Mouse (Mus musculus) heart, postnatal 25 days (tissue): ENCODE measurements around the gene Srsf12. TPM values are rescaled to one million over a fixed set of nuclear protein-coding genes. Genes with fewer than 3 reads are reported as not detected.

ENCODE experiments used
- DNase-seq: peaks from one replicate; pipeline ENCODE4 v3.0.0; 2022; ENCODE audit warnings: low spot score
- intact Hi-C: fragments of 180-260 bp; cut with DNase I; formaldehyde crosslinking; loops from one replicate; pipeline ENCODE4 v1.15.1; 2025
- total RNA-seq, 2 experiments: library from RNA; stranded (reverse); gene quantifications; 2 replicates each; pipeline ENCODE4 v1.2.3; 2021

Srsf12 gene
- total RNA-seq, 2 experiments from 2014 or later = not detected

DNA sequence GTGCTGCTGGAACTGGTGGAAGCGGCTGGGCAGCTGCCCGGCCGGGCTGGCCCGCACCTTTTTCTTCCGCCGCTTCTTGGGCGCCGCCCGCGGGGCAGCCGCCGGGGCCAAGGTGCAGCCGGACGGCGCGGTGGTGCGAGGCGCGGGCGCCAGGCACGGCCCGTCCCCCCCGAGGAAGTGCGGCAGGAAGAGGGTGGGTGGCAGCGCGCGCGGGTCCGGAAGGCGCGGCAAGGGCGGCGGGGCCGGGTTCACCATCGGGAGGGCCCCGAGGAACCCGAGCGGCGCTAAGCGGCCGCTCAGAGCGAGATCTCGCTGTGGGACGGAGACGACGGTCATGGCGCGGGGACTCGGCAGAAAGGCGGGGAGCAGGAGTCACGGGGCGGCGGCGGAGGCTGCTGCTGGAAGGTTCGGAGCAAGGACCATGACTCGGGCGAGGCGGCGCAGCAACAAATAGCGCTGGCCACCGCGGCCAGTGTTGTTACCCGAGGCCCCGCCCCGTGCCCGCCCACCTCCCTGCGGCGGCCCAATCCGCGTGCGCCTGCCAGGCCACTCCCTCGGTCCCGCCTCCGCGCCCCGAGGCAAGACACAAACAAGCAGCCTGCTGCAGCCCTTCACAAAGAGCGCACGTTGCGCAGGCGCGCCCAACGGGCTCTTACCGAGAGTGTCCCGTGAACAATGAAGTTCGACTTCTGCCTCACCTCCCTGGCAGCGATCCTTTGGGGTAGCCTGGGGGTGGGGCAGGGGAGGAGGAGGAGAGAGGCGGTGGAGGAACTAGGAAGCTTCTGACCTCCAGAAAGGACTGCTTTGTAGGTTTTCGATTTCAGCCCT is 39.5 kb downstream of the Srsf12 start:
- DNase-seq = peak; percentile 99
- intact Hi-C loops = loop anchor here (5.0 kb wide), 1 partner anchor 61 kb away; the partner anchor contains the start of gene Pm20d2

DNA sequence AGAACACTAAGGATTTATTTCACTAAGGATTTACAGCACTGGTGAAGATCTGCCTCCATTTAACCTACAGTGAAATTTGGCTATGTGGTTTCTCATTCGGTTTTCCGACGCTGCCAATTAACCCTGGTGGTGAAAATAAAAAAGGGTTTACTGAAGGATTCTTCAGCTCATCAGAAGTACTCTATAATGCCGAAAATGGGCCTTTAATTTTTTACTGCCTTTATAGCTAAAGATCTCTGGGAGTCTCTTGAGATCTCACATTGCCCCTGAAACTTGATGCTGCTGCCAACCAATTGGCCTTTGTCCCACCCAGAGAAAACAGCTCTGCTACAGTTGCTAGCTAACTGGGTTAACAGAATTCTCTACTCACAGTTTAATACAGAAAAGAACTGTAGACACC is 40.1 kb downstream of the Srsf12 start:
- intact Hi-C loops = loop anchor here (5.0 kb wide), 1 partner anchor 62 kb away; the partner anchor contains the start of gene Pm20d2
- DNase-seq = no peak

DNA sequence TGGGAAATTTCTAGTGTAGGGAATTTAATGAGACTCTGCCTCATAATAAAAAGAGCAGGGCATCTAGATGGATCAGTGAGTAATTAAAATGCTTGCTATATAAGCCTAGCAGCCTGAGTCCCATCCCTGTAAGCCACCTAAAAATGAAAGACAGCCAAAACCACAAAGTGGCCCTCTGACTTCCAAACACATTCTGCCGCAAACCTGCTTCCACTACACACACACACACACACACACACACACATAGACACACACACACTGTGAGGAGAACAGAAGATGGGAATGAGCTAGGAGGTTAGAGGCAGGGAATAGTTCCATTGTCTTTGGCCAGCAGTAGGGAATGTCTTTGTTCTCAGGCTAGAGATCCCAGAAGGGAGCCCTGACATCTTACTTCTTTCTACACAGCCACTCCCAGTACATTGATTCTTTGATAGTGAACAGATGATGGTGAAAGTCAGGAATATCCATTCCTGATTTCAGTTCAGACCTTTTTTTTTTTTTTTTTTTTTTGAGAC is 41.0 kb downstream of the Srsf12 start:
- intact Hi-C loops = loop anchor here (5.0 kb wide), 1 partner anchor 62 kb away; the partner anchor contains the start of gene Pm20d2
- DNase-seq = no peak

GRCm38 (mm10) chr4:33250867-33251266 is 42.1 kb downstream of the Srsf12 start:
- no peak for DNase-seq
- intact Hi-C loops = no loop called here

- DNase-seq = no peak
Measured at GRCm38 (mm10) chr4:33254706-33255105, 45.9 kb downstream of the Srsf12 start.

DNA sequence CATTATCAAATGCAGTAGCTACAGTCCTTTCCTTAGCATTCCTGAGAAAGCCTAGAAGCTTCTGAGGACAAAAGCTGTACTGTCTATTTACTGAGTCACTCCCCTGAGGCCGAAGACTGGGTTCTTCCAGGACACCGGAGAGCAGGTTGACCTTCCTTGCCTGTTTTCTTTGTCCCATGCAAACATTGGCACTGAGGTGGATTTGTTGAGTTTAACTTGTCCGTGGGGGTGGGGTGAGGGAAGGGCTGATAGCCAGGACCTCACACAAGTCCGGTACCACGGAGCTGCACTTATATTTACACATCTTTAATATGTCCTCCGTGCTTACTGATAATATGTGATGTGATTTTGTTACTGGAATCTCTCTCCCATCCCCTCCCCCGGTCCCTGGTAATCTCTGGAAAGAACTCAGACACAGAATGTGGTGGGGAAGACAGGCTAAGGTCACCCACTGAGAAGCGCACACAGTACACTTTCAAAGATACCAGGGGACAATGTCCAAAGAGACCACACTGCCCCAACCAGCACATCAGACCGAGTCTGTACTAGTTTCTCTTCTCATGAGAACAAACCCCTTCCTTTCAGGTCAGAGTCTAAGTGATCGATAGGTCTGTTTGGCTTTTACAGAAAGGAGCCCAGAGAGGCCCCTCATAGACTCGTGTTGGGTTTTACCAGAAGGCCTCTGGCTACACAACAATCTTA is 48.6 kb downstream of the Srsf12 start:
- intact Hi-C loops = no loop called here
- DNase-seq = no peak

More at GRCm38 (mm10) chr4:33254706-33255105, 45.9 kb downstream of the Srsf12 start:
- intact Hi-C loops = no loop called here

GRCm38 (mm10) chr4:33260311-33260710 is 51.5 kb downstream of the Srsf12 start:
- intact Hi-C loops = loop anchor here (2.0 to 5.0 kb wide), 2 partner anchors 14 to 73 kb away; partner anchors contain the start of gene Pm20d2
- DNase-seq = no peak

- intact Hi-C loops = loop anchor here (2.0 to 5.0 kb wide), 2 partner anchors 15 to 74 kb away; partner anchors contain the start of gene Pm20d2
- peak; percentile 90 for DNase-seq
Measured at GRCm38 (mm10) chr4:33261311-33261753, 52.5 kb downstream of the Srsf12 start.

- no peak for DNase-seq
- intact Hi-C loops = loop anchor here (5.0 kb wide), 1 partner anchor 76 kb away; the partner anchor contains the start of gene Pm20d2
Measured at GRCm38 (mm10) chr4:33262897-33263296, 54.1 kb downstream of the Srsf12 start.

DNA sequence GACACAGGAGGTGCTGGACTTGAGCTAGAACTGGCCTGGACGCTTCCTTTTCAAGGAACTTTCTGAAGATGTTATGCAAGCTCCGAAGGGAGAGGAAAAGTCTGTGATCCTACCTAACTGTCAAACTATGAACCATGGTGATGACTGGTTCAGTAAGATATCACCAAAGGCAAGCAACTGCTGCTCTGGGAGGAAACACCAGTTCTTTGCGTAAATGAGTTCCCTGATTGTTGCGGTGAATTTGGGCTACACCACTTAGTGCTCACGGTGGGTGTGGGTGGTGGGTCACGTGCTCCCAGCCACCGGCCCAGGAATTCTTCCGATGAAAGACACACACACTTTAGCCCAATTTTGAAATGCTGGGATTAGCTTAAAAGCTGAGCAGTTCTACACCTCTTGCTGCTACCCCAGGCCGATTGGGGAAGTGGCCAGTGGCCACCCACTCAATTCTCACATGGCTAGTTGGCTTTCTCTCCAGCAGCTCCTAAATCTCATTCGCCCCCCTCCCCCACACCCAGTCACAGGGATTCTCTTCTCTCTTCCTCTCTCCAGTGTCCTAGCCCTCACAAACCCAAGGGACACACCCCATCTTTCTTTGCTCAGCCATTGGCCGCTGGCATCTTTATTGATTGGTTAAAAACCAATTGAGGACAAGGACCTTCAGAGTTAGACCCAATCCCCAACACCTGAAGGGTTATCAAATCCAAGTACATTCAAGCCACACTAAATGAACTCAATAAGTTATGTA is 56.4 kb downstream of the Srsf12 start:
- DNase-seq = no peak
- intact Hi-C loops = loop anchor here (5.0 kb wide), 1 partner anchor 78 kb away; the partner anchor contains the start of gene Pm20d2

DNA sequence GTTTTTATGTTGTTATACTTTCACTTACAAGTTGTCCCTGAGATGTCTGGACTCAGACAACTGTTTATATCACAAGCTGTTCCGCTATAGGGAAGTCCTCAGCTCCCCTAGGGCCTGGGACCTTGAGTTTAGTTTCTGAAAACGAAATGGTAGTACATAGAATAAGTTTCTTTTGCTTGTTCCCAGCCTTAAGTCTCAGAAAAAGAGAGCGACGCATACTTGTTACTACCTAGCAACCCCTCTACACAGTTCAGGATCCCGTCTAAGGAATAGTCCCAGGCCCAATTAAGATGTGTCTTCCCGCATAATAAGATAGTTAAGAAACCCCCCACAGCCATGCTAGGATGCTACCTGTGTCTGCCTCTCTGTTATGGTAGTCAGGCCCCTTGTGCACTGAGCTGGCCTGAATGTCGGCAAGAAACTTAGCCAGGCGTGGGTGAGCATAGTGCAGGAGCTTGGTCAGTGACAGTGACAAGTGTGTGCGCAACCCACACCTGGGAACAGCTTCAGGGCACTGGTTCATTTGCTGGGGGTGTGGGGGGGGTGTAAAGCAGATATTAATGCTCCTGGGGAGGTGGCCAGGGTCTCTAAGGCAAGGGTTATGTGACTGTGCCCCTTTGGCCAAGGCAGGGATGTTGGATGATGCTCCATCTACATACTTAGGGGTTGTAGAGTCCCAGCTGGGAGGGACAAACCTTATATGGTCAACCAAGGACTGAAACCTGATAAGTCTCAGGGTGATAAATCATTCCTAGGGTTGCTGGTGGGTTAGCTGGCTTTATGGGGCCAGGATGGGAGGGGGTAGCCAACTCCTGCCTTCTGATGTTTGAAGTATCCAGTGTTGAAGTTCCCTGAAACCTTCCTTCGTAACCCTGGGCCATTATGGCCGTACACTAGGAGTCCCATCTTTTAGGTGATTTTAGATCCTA is 61.9 kb downstream of the Srsf12 start:
- DNase-seq = no peak
- intact Hi-C loops = no loop called here

- DNase-seq = no peak
- intact Hi-C loops = no loop called here
Measured at GRCm38 (mm10) chr4:33273437-33273836, 64.6 kb downstream of the Srsf12 start.

DNA sequence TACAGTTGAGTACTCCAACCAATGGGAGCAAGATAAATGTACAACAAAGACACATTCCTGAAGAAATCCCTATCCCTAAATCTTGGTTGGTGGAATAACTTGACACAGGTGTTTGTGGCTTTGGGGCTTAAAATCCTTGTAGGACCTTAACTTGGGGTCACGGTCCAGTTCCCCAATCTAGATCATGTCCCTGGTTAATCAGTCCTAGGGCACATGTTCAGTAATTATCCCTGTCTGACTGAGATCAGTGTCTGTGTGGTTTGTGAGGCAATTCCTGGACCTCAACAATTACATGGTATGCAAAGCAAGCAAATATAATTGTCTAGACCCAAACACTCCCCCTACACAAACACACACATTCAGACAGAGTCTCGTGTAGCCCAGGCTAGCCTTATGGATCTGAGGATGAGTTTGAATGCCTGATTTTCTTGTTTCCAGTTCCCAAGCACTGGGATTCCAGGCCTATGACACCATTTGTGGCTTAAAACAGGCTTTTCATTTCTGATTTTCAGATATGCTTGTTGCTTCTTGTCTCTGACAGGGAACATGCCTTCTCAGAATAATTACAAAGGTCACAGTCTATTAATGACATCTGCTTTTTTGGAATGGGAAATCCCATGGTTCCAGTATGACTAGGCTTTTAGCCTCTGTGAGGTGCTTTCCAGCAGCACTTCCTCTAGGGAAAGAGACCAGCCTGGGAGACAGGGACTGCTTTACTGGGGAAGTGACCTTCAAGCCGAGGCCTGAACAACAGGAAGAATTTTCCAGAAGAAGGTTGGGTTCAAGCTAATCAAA is 73.3 kb downstream of the Srsf12 start:
- no peak for DNase-seq
- intact Hi-C loops = loop anchor here (10.0 kb wide), 1 partner anchor 477 kb away; the partner anchor contains the start of gene Lyrm2

Other genes starting within 250 kb of the Srsf12 start
- gene Rragd, start 226.0 kb upstream of the Srsf12 start, total RNA-seq = 10 to 100 TPM; 75.9 to 79.1 TPM
- gene Ube2j1, start 177.6 kb upstream of the Srsf12 start, total RNA-seq = 10 to 100 TPM; 42.3 to 43.4 TPM
- 1 to 10 TPM; 1.5 to 1.6 TPM for gene Gabrr2, start 146.0 kb upstream of the Srsf12 start, total RNA-seq
- gene Gabrr1, start 76.5 kb upstream of the Srsf12 start, total RNA-seq = under 1 TPM; 0.39 to 0.59 TPM
- 10 to 100 TPM; 47.7 to 48.8 TPM for gene Pm20d2, start 19.3 kb upstream of the Srsf12 start, total RNA-seq
- 100 to 1,000 TPM; 126 to 127 TPM for gene Pnrc1, start 81.2 kb downstream of the Srsf12 start, total RNA-seq
- gene Rngtt, start 101.3 kb downstream of the Srsf12 start, total RNA-seq = 10 to 100 TPM; 10.4 to 10.6 TPM